Mouse (Mus musculus): ENCODE results near the gene Igdcc3. TPM values are rescaled to one million over a fixed set of nuclear protein-coding genes. Genes with fewer than 3 reads are reported as not detected.

Igdcc3 gene
- polyA plus RNA-seq, 1 experiment from 2014 or later = 14.1 TPM

DNA sequence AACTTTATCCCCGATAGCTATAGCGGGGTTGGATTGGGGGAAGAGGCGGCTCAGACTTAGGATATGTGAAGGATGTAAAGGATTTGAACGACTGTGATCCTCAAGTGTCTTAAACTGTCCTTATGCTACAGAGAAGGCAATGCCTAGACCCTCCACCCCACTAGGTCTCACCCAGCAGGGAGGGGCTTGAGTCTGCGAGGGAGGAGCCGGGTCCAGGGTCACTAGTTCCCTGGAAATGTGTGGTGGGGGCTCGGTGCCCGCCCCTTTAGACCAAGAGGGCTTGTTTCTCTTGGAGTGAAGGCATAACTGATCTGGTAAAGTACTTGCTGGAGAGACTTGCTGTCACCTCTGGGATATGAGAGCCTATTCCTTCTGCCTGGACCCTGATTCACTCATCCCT lies 1.4 kb downstream of the Igdcc3 start:
- Histone ChIP-seq H3K9me3 (no peaks in the 10 kb centered on the region), H3K9ac (peak overlapping the region; percentile 94), H3K4me1 (peaks cover 36% of the 10 kb centered on the region), H3K4me2 (peak overlapping the region; percentile 94), H3K36me3 (replicated peaks) (no peaks in the 10 kb centered on the region), H3K27ac (peak overlapping the region; percentile 96; the same call in 1 of the 2 replicates), H3K4me3 (peak overlapping the region; percentile 87), H3K27me3 (replicated peaks) (no peaks in the 10 kb centered on the region)
- no peak for ATAC-seq (replicated peaks)
- under 1% methylated on average over 8 of the region's 8 CpGs for WGBS

DNA sequence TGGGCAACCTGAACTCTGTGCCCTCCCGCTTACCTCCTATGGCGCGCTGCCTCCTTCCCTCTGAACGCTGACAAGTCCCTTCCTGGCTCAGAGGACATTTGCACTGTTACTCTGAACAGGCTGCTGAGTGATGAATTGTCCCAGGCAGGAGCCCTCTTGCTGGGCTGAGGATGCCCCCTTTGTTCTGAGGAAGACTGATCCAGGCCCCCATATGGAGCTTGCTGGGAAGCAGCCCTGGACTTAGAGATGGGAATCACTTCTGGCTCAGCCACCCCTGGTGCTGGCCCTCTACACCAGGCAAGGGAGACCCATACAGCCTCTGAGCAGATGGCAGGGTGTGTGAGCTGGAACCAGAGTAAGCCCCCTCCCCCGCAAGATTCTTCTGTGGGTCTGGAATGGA lies 5.0 kb downstream of the Igdcc3 start:
- H3K4me2 ChIP-seq = no peak overlapping the region
- H3K4me3 ChIP-seq = no peak overlapping the region
- 49% methylated on average over 5 of the region's 5 CpGs for WGBS
- no peak overlapping the region for H3K9ac ChIP-seq
- H3K27me3 ChIP-seq (replicated peaks) = no peaks in the 10 kb centered on the region
- H3K36me3 ChIP-seq (replicated peaks) = no peaks in the 10 kb centered on the region
- H3K4me1 ChIP-seq = peaks cover 33% of the 10 kb centered on the region
- no peaks in the 10 kb centered on the region for H3K9me3 ChIP-seq
- ATAC-seq (replicated peaks) = no peak
- H3K27ac ChIP-seq = 0 out of 2 replicates have a peak overlapping the region, but pooled peaks have one; percentile 21

DNA sequence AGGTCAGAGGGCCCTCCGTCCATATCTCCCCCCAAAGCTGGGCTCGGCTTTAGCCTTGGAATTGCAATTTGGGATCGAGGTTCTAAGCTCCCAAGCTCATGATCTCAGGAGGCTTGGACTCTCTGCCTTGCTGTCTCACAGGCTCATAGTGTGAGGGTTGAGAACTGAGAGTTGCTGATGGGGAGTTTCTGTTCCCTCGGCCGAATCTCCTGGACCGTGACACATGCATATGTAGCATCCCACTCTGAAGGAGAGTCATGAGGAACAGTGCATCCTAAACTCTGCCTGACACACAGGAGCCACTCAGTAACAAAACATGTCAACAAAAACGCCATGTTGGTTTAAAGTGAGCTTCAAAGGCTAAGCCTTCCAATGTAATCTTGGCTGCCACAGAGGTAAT lies 7.5 kb downstream of the Igdcc3 start:
- Histone ChIP-seq H3K27me3 (replicated peaks) (no peaks in the 10 kb centered on the region), H3K4me3 (no peak overlapping the region), H3K27ac (no peak overlapping the region), H3K9me3 (no peaks in the 10 kb centered on the region), H3K4me1 (peaks cover 28% of the 10 kb centered on the region), H3K9ac (no peak overlapping the region), H3K4me2 (no peak overlapping the region), H3K36me3 (replicated peaks) (no peaks in the 10 kb centered on the region)
- 80% methylated on average over 7 of the region's 7 CpGs for WGBS
- ATAC-seq (replicated peaks) = no peak

DNA sequence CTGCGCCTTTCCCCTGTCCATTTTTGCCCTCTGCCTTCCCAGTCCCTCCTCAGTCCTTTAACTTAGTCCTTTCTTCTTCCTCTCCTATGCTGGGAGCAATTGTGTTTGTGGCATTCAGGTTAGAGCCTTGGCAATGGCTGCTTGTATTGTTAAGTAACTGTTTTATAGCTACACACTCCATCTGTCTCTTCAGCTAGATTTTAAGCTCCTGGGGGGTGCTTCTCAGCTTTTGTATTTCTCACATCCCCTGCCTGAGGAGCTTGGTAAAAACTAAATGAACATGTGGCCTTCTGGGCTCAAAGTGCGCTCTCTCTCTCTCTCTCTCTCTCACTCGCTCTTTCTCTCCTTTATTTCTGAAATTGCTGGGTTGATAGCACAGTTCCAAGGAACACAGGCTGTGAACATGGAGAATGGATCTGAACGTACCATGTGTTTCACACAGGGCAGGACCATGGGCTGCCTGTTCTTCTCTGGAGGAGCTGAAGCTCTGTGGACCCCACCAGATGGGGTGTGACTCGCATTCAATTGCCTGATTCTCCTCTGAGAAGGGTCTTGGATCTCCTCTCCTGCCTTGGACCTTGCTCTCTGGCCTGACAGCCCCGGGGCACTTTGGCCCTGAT lies 11.8 kb downstream of the Igdcc3 start:
- H3K36me3 ChIP-seq (replicated peaks) = no peaks in the 10 kb centered on the region; the same call in 1 of the 2 replicates
- no peaks in the 10 kb centered on the region for H3K9me3 ChIP-seq
- peak; percentile 55; the same call in 1 of the 2 replicates for ATAC-seq (replicated peaks)
- H3K4me2 ChIP-seq = no peak overlapping the region
- H3K27ac ChIP-seq = peak overlapping the region; percentile 75
- no peaks in the 10 kb centered on the region for H3K27me3 ChIP-seq (replicated peaks)
- H3K9ac ChIP-seq = no peak overlapping the region
- H3K4me1 ChIP-seq = peaks cover 41% of the 10 kb centered on the region
- no peak overlapping the region for H3K4me3 ChIP-seq
- 20% methylated on average over 6 of the region's 6 CpGs for WGBS

DNA sequence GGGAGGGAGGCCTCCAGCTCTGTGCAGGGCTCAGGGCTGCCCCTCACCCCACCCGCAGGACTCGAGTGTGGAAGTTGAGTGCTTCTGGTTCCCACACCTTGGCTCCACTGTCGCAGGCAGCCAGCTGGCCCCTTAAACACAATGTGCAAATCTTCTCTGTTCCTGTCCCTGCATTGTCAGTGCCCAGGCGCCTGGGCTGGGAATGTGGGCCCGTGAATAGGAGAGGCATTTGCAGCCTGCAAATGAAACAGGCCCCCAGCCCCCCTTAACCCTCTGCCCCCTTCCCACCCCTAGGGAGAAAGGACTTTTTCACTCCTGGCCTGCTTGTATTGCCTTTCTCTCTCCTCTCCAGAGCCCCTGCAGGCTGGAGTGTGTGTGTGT lies 12.3 kb downstream of the Igdcc3 start:
- Histone ChIP-seq H3K9me3 (no peaks in the 10 kb centered on the region), H3K4me2 (no peak overlapping the region), H3K4me1 (peaks cover 39% of the 10 kb centered on the region), H3K4me3 (no peak overlapping the region), H3K9ac (no peak overlapping the region), H3K27ac (peak overlapping the region; percentile 75), H3K36me3 (replicated peaks) (no peaks in the 10 kb centered on the region; the same call in 1 of the 2 replicates), H3K27me3 (replicated peaks) (no peaks in the 10 kb centered on the region)
- ATAC-seq (replicated peaks) = peak; percentile 72
- 3% methylated on average over 5 of the region's 5 CpGs for WGBS

DNA sequence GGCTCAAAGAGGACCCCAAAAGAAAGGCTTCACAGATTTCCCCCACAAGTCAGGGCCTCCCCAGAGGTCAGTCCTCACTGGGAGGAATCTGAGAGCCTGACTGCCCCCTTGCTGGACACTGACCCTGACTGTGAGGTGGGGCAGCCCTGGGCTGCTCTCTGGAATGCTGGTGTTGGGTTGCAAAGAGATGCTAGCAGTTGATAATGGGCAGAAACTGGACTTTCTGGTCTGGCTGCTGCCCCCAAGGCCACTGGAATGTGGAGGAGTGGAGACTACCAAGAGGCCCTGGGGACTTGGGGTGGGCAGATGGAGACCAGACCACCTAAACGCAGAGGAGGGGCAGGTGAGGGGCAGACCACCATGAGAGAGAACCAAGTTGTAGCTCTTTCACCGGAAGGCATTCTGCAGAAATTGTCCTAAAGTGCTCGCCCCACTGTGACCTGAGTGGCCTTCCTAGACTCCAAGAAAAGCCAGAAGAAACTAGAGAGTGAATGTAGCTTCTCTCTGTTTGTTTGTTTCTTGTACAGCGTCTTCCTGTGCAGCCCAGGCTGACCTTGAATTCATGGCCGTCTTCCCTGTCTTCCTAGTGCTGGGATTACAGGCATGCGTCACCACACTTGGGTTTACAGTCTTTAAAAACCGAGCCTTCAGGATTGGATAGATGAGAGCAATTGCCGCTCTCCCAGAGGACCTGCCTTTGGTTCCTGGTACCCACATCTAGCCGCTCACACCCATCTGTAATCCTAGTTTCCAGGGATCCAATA lies 13.9 kb downstream of the Igdcc3 start:
- no peak overlapping the region for H3K4me3 ChIP-seq
- H3K36me3 ChIP-seq (replicated peaks) = no peaks in the 10 kb centered on the region; the same call in 1 of the 2 replicates
- no peak for ATAC-seq (replicated peaks)
- WGBS = 75% methylated on average over 9 of the region's 9 CpGs
- no peaks in the 10 kb centered on the region for H3K9me3 ChIP-seq
- 0 out of 2 replicates have a peak overlapping the region, but pooled peaks have one; percentile 6 for H3K27ac ChIP-seq
- H3K27me3 ChIP-seq (replicated peaks) = no peaks in the 10 kb centered on the region
- no peak overlapping the region for H3K9ac ChIP-seq
- H3K4me1 ChIP-seq = peaks cover 43% of the 10 kb centered on the region
- no peak overlapping the region for H3K4me2 ChIP-seq

DNA sequence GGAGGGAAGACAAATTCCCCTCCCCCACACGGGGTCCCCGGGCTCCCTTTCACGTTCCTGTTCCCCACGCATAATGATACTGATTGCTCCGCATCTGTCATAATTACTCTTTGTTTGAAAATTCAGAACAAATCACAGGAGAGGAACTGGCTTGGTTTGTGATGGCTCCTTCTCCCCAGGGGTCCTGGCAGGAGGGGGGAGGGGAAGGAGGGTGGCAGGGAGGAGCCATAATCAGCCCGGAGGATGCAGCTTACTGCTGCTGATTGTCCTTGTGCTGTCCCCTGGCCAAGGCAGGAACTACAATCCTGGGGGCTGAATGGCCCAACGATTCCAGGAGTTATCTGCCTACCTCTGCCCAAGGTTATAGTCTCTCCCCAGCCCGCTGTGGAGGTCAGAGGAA lies 15.6 kb downstream of the Igdcc3 start:
- Histone ChIP-seq H3K36me3 (replicated peaks) (no peaks in the 10 kb centered on the region; the same call in 1 of the 2 replicates), H3K4me2 (peak overlapping the region; percentile 24), H3K27ac (peak overlapping the region; percentile 56), H3K4me3 (no peak overlapping the region), H3K4me1 (peaks cover 56% of the 10 kb centered on the region), H3K27me3 (replicated peaks) (no peaks in the 10 kb centered on the region), H3K9me3 (no peaks in the 10 kb centered on the region), H3K9ac (no peak overlapping the region; the same call in 1 of the 2 replicates)
- WGBS = 5% methylated on average over 8 of the region's 8 CpGs
- ATAC-seq (replicated peaks) = 0 out of 2 replicates have a peak, but pooled peaks have one; percentile 43

DNA sequence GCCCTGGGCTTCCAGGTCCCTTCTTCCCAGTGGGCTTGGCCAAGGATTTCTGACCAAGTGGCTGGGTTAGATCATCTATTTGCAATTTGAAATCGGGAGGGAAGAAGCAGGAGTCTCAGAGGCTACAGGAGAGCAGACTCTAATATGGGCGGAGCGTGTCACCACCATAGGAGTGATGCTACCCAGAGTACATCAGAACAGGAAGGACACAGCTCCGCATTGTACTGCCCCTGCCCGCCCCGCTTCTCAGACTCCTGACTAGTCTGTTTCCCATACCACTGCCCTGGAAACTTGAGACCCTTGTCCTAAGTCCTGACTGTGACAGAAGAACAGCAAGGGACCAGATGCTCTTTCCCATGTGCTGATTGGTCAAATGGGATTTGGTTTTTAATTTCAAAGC lies 16.6 kb downstream of the Igdcc3 start:
- H3K27ac ChIP-seq = no peak overlapping the region
- H3K27me3 ChIP-seq (replicated peaks) = no peaks in the 10 kb centered on the region
- H3K9ac ChIP-seq = no peak overlapping the region
- peaks cover 64% of the 10 kb centered on the region for H3K4me1 ChIP-seq
- WGBS = 49% methylated on average over 6 of the region's 6 CpGs
- no peak overlapping the region for H3K4me3 ChIP-seq
- ATAC-seq (replicated peaks) = no peak
- H3K4me2 ChIP-seq = no peak overlapping the region
- H3K36me3 ChIP-seq (replicated peaks) = no peaks in the 10 kb centered on the region; the same call in 1 of the 2 replicates
- no peaks in the 10 kb centered on the region for H3K9me3 ChIP-seq

DNA sequence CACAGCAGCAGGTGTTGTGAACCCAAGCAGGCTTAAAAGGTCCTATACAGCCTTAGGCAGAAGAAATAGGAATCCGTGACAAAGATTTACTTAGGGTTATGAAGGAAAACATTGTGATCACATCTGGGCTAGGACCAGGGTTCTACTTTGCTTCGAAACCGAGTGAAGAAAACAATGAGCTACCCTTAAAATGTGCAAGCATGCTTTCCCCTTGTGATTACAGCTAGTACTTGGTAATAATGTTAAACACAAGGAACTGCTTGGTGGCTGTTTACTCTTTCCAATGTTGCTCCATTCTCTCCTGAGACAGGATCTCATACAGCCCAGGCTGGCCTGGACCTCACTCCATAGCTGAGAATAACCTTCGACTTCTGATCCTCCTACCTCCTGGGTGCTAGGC lies 20.2 kb downstream of the Igdcc3 start:
- Histone ChIP-seq H3K4me3 (no peak overlapping the region), H3K27ac (no peak overlapping the region), H3K36me3 (replicated peaks) (no peaks in the 10 kb centered on the region), H3K27me3 (replicated peaks) (no peaks in the 10 kb centered on the region), H3K4me2 (no peak overlapping the region), H3K4me1 (peaks cover 52% of the 10 kb centered on the region), H3K9me3 (no peaks in the 10 kb centered on the region), H3K9ac (no peak overlapping the region)
- no peak for ATAC-seq (replicated peaks)
- WGBS = 18% methylated on average over 4 of the region's 4 CpGs

DNA sequence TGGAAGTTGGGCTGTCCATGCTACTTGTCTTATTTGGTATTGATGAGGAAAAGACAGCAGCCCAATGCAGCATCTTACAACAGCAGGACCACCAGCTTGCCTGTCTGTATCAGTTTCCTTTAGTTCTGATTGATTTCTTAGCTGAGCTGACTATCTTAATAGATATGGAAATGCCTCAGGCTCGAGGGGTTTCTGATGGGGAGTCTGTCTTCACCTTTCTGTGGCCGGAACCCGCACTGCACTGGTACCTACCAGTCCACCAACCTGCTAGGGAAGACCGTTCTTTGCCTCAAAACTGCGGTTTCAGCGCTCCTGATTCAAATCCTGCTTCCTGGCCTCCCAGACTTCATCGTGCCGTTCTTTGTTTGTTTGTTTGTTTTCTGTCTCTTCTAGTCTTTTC lies 20.9 kb downstream of the Igdcc3 start:
- Histone ChIP-seq H3K9ac (no peak overlapping the region), H3K4me2 (peak overlapping the region; percentile 77), H3K36me3 (replicated peaks) (no peaks in the 10 kb centered on the region), H3K4me1 (peaks cover 45% of the 10 kb centered on the region), H3K27me3 (replicated peaks) (no peaks in the 10 kb centered on the region), H3K4me3 (peak overlapping the region; percentile 43; the same call in 1 of the 2 replicates), H3K27ac (peak overlapping the region; percentile 81), H3K9me3 (no peaks in the 10 kb centered on the region)
- 11% methylated on average over 8 of the region's 8 CpGs for WGBS
- ATAC-seq (replicated peaks) = no peak

DNA sequence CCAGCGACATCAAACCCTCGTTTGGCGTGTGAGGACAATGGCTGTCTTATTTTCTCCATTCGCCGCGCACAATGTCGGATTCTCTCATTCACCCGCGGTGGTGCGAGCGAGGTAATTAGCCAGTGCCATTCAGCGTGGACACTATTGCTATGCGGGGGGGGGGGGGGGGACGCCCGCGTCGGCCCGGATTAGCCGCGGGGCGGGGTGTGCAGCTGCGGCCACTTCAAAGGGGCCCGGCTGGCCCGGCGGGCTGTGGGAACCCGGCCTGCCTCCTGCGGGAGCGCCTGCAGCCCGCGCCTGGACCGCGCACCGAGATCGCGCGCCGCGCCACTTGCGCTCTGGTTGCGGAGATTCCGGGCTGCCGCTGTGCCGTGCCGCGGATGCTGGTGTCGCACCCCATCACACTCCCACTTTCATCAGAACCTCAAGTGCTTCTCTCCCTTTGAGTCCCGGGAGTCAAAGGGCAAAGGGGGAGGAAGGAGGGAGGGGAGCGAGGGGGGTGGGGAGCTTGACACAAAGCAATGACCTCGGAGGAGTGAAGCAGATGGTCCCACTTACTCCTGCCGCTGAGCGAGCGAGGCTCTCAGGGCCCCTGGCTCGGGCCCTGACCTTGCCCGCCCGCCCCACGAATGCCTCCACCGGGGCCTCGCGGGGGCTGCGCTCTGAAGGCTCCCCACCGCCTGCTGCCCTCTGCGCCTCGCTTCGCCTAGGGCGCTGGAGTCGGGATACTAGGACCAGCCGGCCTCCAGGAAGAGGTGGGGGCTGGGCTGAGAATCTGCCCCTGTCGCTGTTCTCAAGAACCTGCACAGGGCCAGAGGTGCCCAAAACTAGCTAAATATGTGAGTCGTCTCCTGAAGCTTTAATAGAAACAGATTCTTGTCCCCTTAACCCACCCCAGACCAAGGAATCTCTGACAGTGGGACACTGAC lies 22.0 kb downstream of the Igdcc3 start:
- Histone ChIP-seq H3K4me1 (peaks cover 35% of the 10 kb centered on the region), H3K36me3 (replicated peaks) (no peaks in the 10 kb centered on the region), H3K9me3 (no peaks in the 10 kb centered on the region), H3K27ac (peak overlapping the region; percentile 81), H3K4me2 (peak overlapping the region; percentile 77), H3K27me3 (replicated peaks) (no peaks in the 10 kb centered on the region), H3K9ac (peak overlapping the region; percentile 59), H3K4me3 (peak overlapping the region; percentile 43)
- ATAC-seq (replicated peaks) = peak; percentile 88
- WGBS = under 1% methylated on average over 61 of the region's 69 CpGs

DNA sequence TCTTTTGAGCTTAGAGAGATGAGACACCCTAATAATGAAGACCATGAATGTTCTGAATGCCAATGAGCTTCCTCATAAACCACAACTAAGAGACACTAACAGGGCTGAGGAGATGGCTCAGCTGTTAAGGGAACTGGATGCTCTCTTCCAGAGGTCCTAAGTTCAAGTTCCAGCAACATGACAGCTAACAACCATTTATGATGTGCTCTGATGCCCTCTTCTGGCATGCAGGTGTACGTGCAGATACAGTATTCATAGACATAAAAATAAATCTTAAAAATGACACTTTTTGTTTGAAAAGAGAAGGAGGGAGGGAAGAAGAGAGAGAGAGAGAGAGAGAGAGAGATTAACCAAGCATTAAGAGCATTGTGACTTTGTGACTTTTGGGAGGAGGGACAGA lies 23.9 kb downstream of the Igdcc3 start:
- Histone ChIP-seq H3K36me3 (replicated peaks) (no peaks in the 10 kb centered on the region), H3K4me2 (no peak overlapping the region), H3K27me3 (replicated peaks) (no peaks in the 10 kb centered on the region), H3K9me3 (no peaks in the 10 kb centered on the region), H3K4me1 (peaks cover 36% of the 10 kb centered on the region), H3K9ac (no peak overlapping the region), H3K27ac (no peak overlapping the region), H3K4me3 (no peak overlapping the region)
- 13% methylated on average over 1 of the region's 1 CpGs for WGBS
- ATAC-seq (replicated peaks) = no peak

All from midbrain, embryonic 15.5 days (tissue).